Mouse (Mus musculus): ENCODE measurements around the gene Stk38l. TPM values are rescaled to one million over a fixed set of nuclear protein-coding genes. Genes with fewer than 3 reads are reported as not detected.
A peak's percentile ranks its signal among the peaks of the same experiment; 100 is the strongest.
"Not testable (repeated sequence)": the region's sequence is repeated elsewhere in the genome, so short reads cannot be mapped to it uniquely, and the experiment has no call there.

The Stk38l gene
- polyA plus RNA-seq, 1 experiment from 2014 or later = 13.9 TPM

GRCm38 (mm10) chr6:146775864-146776263 is 51.1 kb downstream of the Stk38l start:
- not testable (repeated sequence) for H3K4me2 ChIP-seq (ENCODE audit: low read length); ATAC-seq; H3K27ac ChIP-seq (ENCODE audit: low read depth, low read length); H3K27me3 ChIP-seq (replicated peaks; ENCODE audit: control insufficient read depth, insufficient read depth, low read length); H3K9ac ChIP-seq (ENCODE audit: low read depth, low read length); H3K9me3 ChIP-seq (ENCODE audit: control insufficient read depth, low read length); H3K4me3 ChIP-seq (ENCODE audit: low read length); H3K36me3 ChIP-seq (ENCODE audit: control insufficient read depth, insufficient read depth, low read length); H3K4me1 ChIP-seq (ENCODE audit: control insufficient read depth, insufficient read depth, low read depth, low read length)
- 85% methylated on average over 8 of the region's 8 CpGs for WGBS

GRCm38 (mm10) chr6:146776610-146777389 is 52.0 kb downstream of the Stk38l start:
- H3K27ac ChIP-seq (ENCODE audit: low read depth, low read length) = no peak overlapping the region
- no peak overlapping the region for H3K4me2 ChIP-seq (ENCODE audit: low read length)
- peaks cover 4% of the 10 kb centered on the region for H3K36me3 ChIP-seq (ENCODE audit: control insufficient read depth, insufficient read depth, low read length)
- H3K9ac ChIP-seq (ENCODE audit: low read depth, low read length) = no peak overlapping the region
- H3K4me3 ChIP-seq (ENCODE audit: low read length) = no peak overlapping the region
- no peaks in the 10 kb centered on the region for H3K9me3 ChIP-seq (ENCODE audit: control insufficient read depth, low read length)
- ATAC-seq = no peak
- H3K27me3 ChIP-seq (replicated peaks; ENCODE audit: control insufficient read depth, insufficient read depth, low read length) = no peaks in the 10 kb centered on the region
- 15% methylated on average over 2 of the region's 2 CpGs for WGBS
- no peaks in the 10 kb centered on the region for H3K4me1 ChIP-seq (ENCODE audit: control insufficient read depth, insufficient read depth, low read depth, low read length)

GRCm38 (mm10) chr6:146778055-146778454 is 53.3 kb downstream of the Stk38l start:
- Histone ChIP-seq H3K27me3 (replicated peaks; ENCODE audit: control insufficient read depth, insufficient read depth, low read length) (no peaks in the 10 kb centered on the region), H3K4me1 (ENCODE audit: control insufficient read depth, insufficient read depth, low read depth, low read length) (no peaks in the 10 kb centered on the region), H3K4me3 (ENCODE audit: low read length) (no peak overlapping the region), H3K27ac (ENCODE audit: low read depth, low read length) (no peak overlapping the region), H3K9me3 (ENCODE audit: control insufficient read depth, low read length) (no peaks in the 10 kb centered on the region), H3K9ac (ENCODE audit: low read depth, low read length) (no peak overlapping the region), H3K4me2 (ENCODE audit: low read length) (no peak overlapping the region), H3K36me3 (ENCODE audit: control insufficient read depth, insufficient read depth, low read length) (peaks cover 4% of the 10 kb centered on the region)
- no peak for ATAC-seq
- 95% methylated on average over 3 of the region's 3 CpGs for WGBS

GRCm38 (mm10) chr6:146781566-146781965 is 56.8 kb downstream of the Stk38l start:
- 82% methylated on average over 3 of the region's 3 CpGs for WGBS
- Histone ChIP-seq H3K9me3 (ENCODE audit: control insufficient read depth, low read length) (peaks cover 2% of the 10 kb centered on the region; the same call in 1 of the 2 replicates), H3K4me1 (ENCODE audit: control insufficient read depth, insufficient read depth, low read depth, low read length) (no peaks in the 10 kb centered on the region), H3K4me3 (ENCODE audit: low read length) (no peak overlapping the region), H3K9ac (ENCODE audit: low read depth, low read length) (no peak overlapping the region), H3K4me2 (ENCODE audit: low read length) (no peak overlapping the region), H3K36me3 (ENCODE audit: control insufficient read depth, insufficient read depth, low read length) (no peaks in the 10 kb centered on the region; the same call in none of the 2 replicates), H3K27me3 (replicated peaks; ENCODE audit: control insufficient read depth, insufficient read depth, low read length) (no peaks in the 10 kb centered on the region), H3K27ac (ENCODE audit: low read depth, low read length) (no peak overlapping the region)
- ATAC-seq = no peak

GRCm38 (mm10) chr6:146793527-146793926 is 68.7 kb downstream of the Stk38l start:
- Histone ChIP-seq H3K4me2 (ENCODE audit: low read length) (no peak overlapping the region), H3K4me1 (ENCODE audit: control insufficient read depth, insufficient read depth, low read depth, low read length) (peaks cover 8% of the 10 kb centered on the region), H3K9ac (ENCODE audit: low read depth, low read length) (no peak overlapping the region), H3K9me3 (ENCODE audit: control insufficient read depth, low read length) (no peaks in the 10 kb centered on the region), H3K27ac (ENCODE audit: low read depth, low read length) (no peak overlapping the region), H3K4me3 (ENCODE audit: low read length) (no peak overlapping the region), H3K27me3 (replicated peaks; ENCODE audit: control insufficient read depth, insufficient read depth, low read length) (peaks cover 4% of the 10 kb centered on the region), H3K36me3 (ENCODE audit: control insufficient read depth, insufficient read depth, low read length) (no peaks in the 10 kb centered on the region)
- ATAC-seq = no peak
- WGBS = 78% methylated on average over 3 of the region's 3 CpGs

- peak; percentile 73 for ATAC-seq
- peak overlapping the region; percentile 76 for H3K9ac ChIP-seq (ENCODE audit: low read depth, low read length)
- WGBS = 21% methylated on average over 22 of the region's 22 CpGs
These were observed 70.5 kb downstream of the Stk38l start for GRCm38 (mm10) chr6:146795166-146795923.

GRCm38 (mm10) chr6:146795924-146796545 is 71.2 kb downstream of the Stk38l start, which contains the start of gene Arntl2:
Gene Arntl2 (plus strand): TSS chr6:146796055.
- 1% methylated on average over 36 of the region's 36 CpGs for WGBS
- ATAC-seq = peak; percentile 98
- H3K27ac ChIP-seq (ENCODE audit: low read depth, low read length) = no peak within 1 kb of the TSS
- peak within 1 kb of the TSS; percentile 96 for H3K4me2 ChIP-seq (ENCODE audit: low read length)
- H3K9me3 ChIP-seq (ENCODE audit: control insufficient read depth, low read length) = no peaks in the 10 kb centered on the region
- peak within 1 kb of the TSS; percentile 63 for H3K4me3 ChIP-seq (ENCODE audit: low read length)
- H3K4me1 ChIP-seq (ENCODE audit: control insufficient read depth, insufficient read depth, low read depth, low read length) = peaks cover 8% of the 10 kb centered on the region
- peak within 1 kb of the TSS; percentile 76 for H3K9ac ChIP-seq (ENCODE audit: low read depth, low read length)
- peaks cover 4% of the 10 kb centered on the region for H3K27me3 ChIP-seq (replicated peaks; ENCODE audit: control insufficient read depth, insufficient read depth, low read length)
- no peaks in the 10 kb centered on the region for H3K36me3 ChIP-seq (ENCODE audit: control insufficient read depth, insufficient read depth, low read length)

More at GRCm38 (mm10) chr6:146795166-146795923, 70.5 kb downstream of the Stk38l start:
- H3K27me3 ChIP-seq (replicated peaks; ENCODE audit: control insufficient read depth, insufficient read depth, low read length) = peaks cover 4% of the 10 kb centered on the region
- no peak overlapping the region for H3K27ac ChIP-seq (ENCODE audit: low read depth, low read length)
- H3K4me2 ChIP-seq (ENCODE audit: low read length) = peak overlapping the region; percentile 96
- H3K4me3 ChIP-seq (ENCODE audit: low read length) = peak overlapping the region; percentile 63
- H3K36me3 ChIP-seq (ENCODE audit: control insufficient read depth, insufficient read depth, low read length) = no peaks in the 10 kb centered on the region
- H3K9me3 ChIP-seq (ENCODE audit: control insufficient read depth, low read length) = no peaks in the 10 kb centered on the region
- peaks cover 8% of the 10 kb centered on the region for H3K4me1 ChIP-seq (ENCODE audit: control insufficient read depth, insufficient read depth, low read depth, low read length)

- no peak for ATAC-seq
- no peaks in the 10 kb centered on the region for H3K36me3 ChIP-seq (ENCODE audit: control insufficient read depth, insufficient read depth, low read length)
- H3K4me2 ChIP-seq (ENCODE audit: low read length) = no peak overlapping the region
- H3K27ac ChIP-seq (ENCODE audit: low read depth, low read length) = no peak overlapping the region
- H3K4me1 ChIP-seq (ENCODE audit: control insufficient read depth, insufficient read depth, low read depth, low read length) = peaks cover 8% of the 10 kb centered on the region
- no peak overlapping the region for H3K9ac ChIP-seq (ENCODE audit: low read depth, low read length)
- peaks cover 4% of the 10 kb centered on the region for H3K27me3 ChIP-seq (replicated peaks; ENCODE audit: control insufficient read depth, insufficient read depth, low read length)
- H3K9me3 ChIP-seq (ENCODE audit: control insufficient read depth, low read length) = no peaks in the 10 kb centered on the region
- H3K4me3 ChIP-seq (ENCODE audit: low read length) = no peak overlapping the region
- WGBS = 71% methylated on average over 5 of the region's 5 CpGs
These were observed 72.7 kb downstream of the Stk38l start for GRCm38 (mm10) chr6:146797446-146797845.

- no peaks in the 10 kb centered on the region for H3K27me3 ChIP-seq (replicated peaks; ENCODE audit: control insufficient read depth, insufficient read depth, low read length)
- WGBS = 89% methylated on average over 6 of the region's 6 CpGs
- ATAC-seq = no peak
These were observed 85.2 kb downstream of the Stk38l start for GRCm38 (mm10) chr6:146809991-146810390.

More at GRCm38 (mm10) chr6:146809991-146810390, 85.2 kb downstream of the Stk38l start:
- Histone ChIP-seq H3K4me3 (ENCODE audit: low read length) (no peak overlapping the region), H3K9ac (ENCODE audit: low read depth, low read length) (no peak overlapping the region), H3K27ac (ENCODE audit: low read depth, low read length) (no peak overlapping the region), H3K4me2 (ENCODE audit: low read length) (no peak overlapping the region), H3K9me3 (ENCODE audit: control insufficient read depth, low read length) (no peaks in the 10 kb centered on the region), H3K36me3 (ENCODE audit: control insufficient read depth, insufficient read depth, low read length) (0 out of 2 replicates have a peak, but pooled peaks cover 3% of the 10 kb centered on the region), H3K4me1 (ENCODE audit: control insufficient read depth, insufficient read depth, low read depth, low read length) (no peaks in the 10 kb centered on the region)

All from hindbrain, embryonic 16.5 days (tissue).